Mouse (Mus musculus): ENCODE data around the gene Mrpl53.

DNA sequence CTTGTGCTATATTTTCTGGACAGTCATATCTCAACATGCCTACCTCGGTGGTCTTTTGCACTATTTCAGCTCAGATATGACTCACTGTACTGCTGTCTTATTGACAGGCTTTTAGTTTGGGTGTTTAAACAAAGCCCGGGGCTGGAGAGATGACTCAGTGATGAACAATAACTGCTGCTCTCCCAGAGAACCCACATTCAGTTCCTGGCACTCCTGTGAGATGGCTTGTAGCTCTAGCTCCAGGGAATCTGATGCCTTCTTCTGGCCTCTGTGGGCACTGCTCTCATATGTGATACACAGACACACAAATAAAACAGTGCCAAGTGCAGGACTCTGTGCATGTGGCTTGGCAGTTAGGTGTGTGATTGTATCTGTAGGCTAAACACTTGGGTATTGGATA is 36.4 kb downstream of the Mrpl53 start:
- TF ChIP-seq CTCF (IDR thresholded peaks at IDR 0.05; ENCODE audit: borderline replicate concordance, control insufficient read depth, extremely low read depth, insufficient read depth, low read length, poor library complexity) (no peak), POLR2A (IDR thresholded peaks at IDR 0.05; ENCODE audit: control insufficient read depth, extremely low read depth, insufficient read depth, low read length, poor library complexity) (no peak)

Measured in thymus, adult 2 months (tissue).